Mouse (Mus musculus): Measurements from ENCODE around the gene Slc38a9. TPM values are rescaled to one million over a fixed set of nuclear protein-coding genes. Genes with fewer than 3 reads are reported as not detected.
"Not testable (repeated sequence)": the region's sequence is repeated elsewhere in the genome, so short reads cannot be mapped to it uniquely, and the experiment has no call there.

Slc38a9 gene
- polyA plus RNA-seq, 1 experiment: 22.4 TPM

- Histone ChIP-seq H3K27ac (ENCODE audit: insufficient read depth, low read length) (no peak overlapping the region), H3K4me3 (ENCODE audit: insufficient read depth, low read length) (no peak overlapping the region), H3K4me1 (ENCODE audit: control insufficient read depth, insufficient read depth, low read length) (peaks cover 3% of the 10 kb centered on the region; the same call in 1 of the 2 replicates)
- TF ChIP-seq CTCF (IDR thresholded peaks at IDR 0.05; ENCODE audit: extremely low read depth, insufficient read depth, low read length) (no peak), POLR2A (IDR thresholded peaks at IDR 0.05; ENCODE audit: extremely low read depth, insufficient read depth, low read length) (no peak)
Observed at GRCm38 (mm10) chr13:112720078-112720736, 59.7 kb downstream of the Slc38a9 start.

GRCm38 (mm10) chr13:112721946-112722729 lies 61.6 kb downstream of the Slc38a9 start:
- H3K27ac ChIP-seq (ENCODE audit: insufficient read depth, low read length): no peak overlapping the region
- TF ChIP-seq CTCF (IDR thresholded peaks at IDR 0.05; ENCODE audit: extremely low read depth, insufficient read depth, low read length): no peak
- TF ChIP-seq POLR2A (IDR thresholded peaks at IDR 0.05; ENCODE audit: extremely low read depth, insufficient read depth, low read length): no peak
- H3K4me1 ChIP-seq (ENCODE audit: control insufficient read depth, insufficient read depth, low read length): peaks cover 3% of the 10 kb centered on the region; the same call in 1 of the 2 replicates
- H3K4me3 ChIP-seq (ENCODE audit: insufficient read depth, low read length): no peak overlapping the region

GRCm38 (mm10) chr13:112724260-112724659 lies 63.7 kb downstream of the Slc38a9 start:
- not testable (repeated sequence) for H3K4me3 ChIP-seq (ENCODE audit: insufficient read depth, low read length); H3K27ac ChIP-seq (ENCODE audit: insufficient read depth, low read length); H3K4me1 ChIP-seq (ENCODE audit: control insufficient read depth, insufficient read depth, low read length)

- no peak overlapping the region for H3K4me3 ChIP-seq (ENCODE audit: insufficient read depth, low read length)
Observed at GRCm38 (mm10) chr13:112726002-112726401, 65.5 kb downstream of the Slc38a9 start.

GRCm38 (mm10) chr13:112733311-112733710 lies 72.8 kb downstream of the Slc38a9 start:
- Histone ChIP-seq H3K27ac (ENCODE audit: insufficient read depth, low read length) (no peak overlapping the region), H3K4me1 (ENCODE audit: control insufficient read depth, insufficient read depth, low read length) (no peaks in the 10 kb centered on the region), H3K4me3 (ENCODE audit: insufficient read depth, low read length) (no peak overlapping the region)
- no peak for TF ChIP-seq POLR2A (IDR thresholded peaks at IDR 0.05; ENCODE audit: extremely low read depth, insufficient read depth, low read length)
- TF ChIP-seq CTCF (IDR thresholded peaks at IDR 0.05; ENCODE audit: extremely low read depth, insufficient read depth, low read length): no peak

More at GRCm38 (mm10) chr13:112726002-112726401, 65.5 kb downstream of the Slc38a9 start:
- H3K4me1 ChIP-seq (ENCODE audit: control insufficient read depth, insufficient read depth, low read length): peaks cover 3% of the 10 kb centered on the region; the same call in 1 of the 2 replicates
- no peak overlapping the region for H3K27ac ChIP-seq (ENCODE audit: insufficient read depth, low read length)
- TF ChIP-seq CTCF (IDR thresholded peaks at IDR 0.05; ENCODE audit: extremely low read depth, insufficient read depth, low read length): no peak
- TF ChIP-seq POLR2A (IDR thresholded peaks at IDR 0.05; ENCODE audit: extremely low read depth, insufficient read depth, low read length): no peak

- Histone ChIP-seq H3K4me1 (ENCODE audit: control insufficient read depth, insufficient read depth, low read length) (no peaks in the 10 kb centered on the region), H3K27ac (ENCODE audit: insufficient read depth, low read length) (no peak overlapping the region), H3K4me3 (ENCODE audit: insufficient read depth, low read length) (no peak overlapping the region)
- TF ChIP-seq CTCF (IDR thresholded peaks at IDR 0.05; ENCODE audit: extremely low read depth, insufficient read depth, low read length) (no peak), POLR2A (IDR thresholded peaks at IDR 0.05; ENCODE audit: extremely low read depth, insufficient read depth, low read length) (no peak)
Observed at GRCm38 (mm10) chr13:112734906-112735713, 74.6 kb downstream of the Slc38a9 start.

GRCm38 (mm10) chr13:112736407-112736806 lies 75.9 kb downstream of the Slc38a9 start:
- TF ChIP-seq CTCF (IDR thresholded peaks at IDR 0.05; ENCODE audit: extremely low read depth, insufficient read depth, low read length) (no peak), POLR2A (IDR thresholded peaks at IDR 0.05; ENCODE audit: extremely low read depth, insufficient read depth, low read length) (no peak)

GRCm38 (mm10) chr13:112737110-112737509 lies 76.6 kb downstream of the Slc38a9 start:
- Histone ChIP-seq H3K4me3 (ENCODE audit: insufficient read depth, low read length) (no peak overlapping the region), H3K4me1 (ENCODE audit: control insufficient read depth, insufficient read depth, low read length) (no peaks in the 10 kb centered on the region), H3K27ac (ENCODE audit: insufficient read depth, low read length) (no peak overlapping the region)
- no peak for TF ChIP-seq CTCF (IDR thresholded peaks at IDR 0.05; ENCODE audit: extremely low read depth, insufficient read depth, low read length)
- TF ChIP-seq POLR2A (IDR thresholded peaks at IDR 0.05; ENCODE audit: extremely low read depth, insufficient read depth, low read length): no peak

More at GRCm38 (mm10) chr13:112736407-112736806, 75.9 kb downstream of the Slc38a9 start:
- no peak overlapping the region for H3K27ac ChIP-seq (ENCODE audit: insufficient read depth, low read length)
- H3K4me1 ChIP-seq (ENCODE audit: control insufficient read depth, insufficient read depth, low read length): no peaks in the 10 kb centered on the region
- no peak overlapping the region for H3K4me3 ChIP-seq (ENCODE audit: insufficient read depth, low read length)

GRCm38 (mm10) chr13:112738005-112738404 lies 77.5 kb downstream of the Slc38a9 start:
- TF ChIP-seq POLR2A (IDR thresholded peaks at IDR 0.05; ENCODE audit: extremely low read depth, insufficient read depth, low read length): no peak
- no peak for TF ChIP-seq CTCF (IDR thresholded peaks at IDR 0.05; ENCODE audit: extremely low read depth, insufficient read depth, low read length)
- Histone ChIP-seq H3K4me1 (ENCODE audit: control insufficient read depth, insufficient read depth, low read length) (no peaks in the 10 kb centered on the region), H3K27ac (ENCODE audit: insufficient read depth, low read length) (no peak overlapping the region), H3K4me3 (ENCODE audit: insufficient read depth, low read length) (no peak overlapping the region)
